Mouse (Mus musculus): ENCODE data around the gene Skap1.

GRCm38 (mm10) chr11:96605516-96605915 is 141.1 kb downstream of the Skap1 start:
- TF ChIP-seq CTCF (IDR thresholded peaks at IDR 0.05; ENCODE audit: low read depth) (no peak), EP300 (IDR thresholded peaks at IDR 0.05; ENCODE audit: low read depth) (no peak)

Measured in heart, postnatal 0 days (tissue).